Mouse (Mus musculus): ENCODE measurements around the gene Il6st.
"Not testable (repeated sequence)": the region's sequence is repeated elsewhere in the genome, so short reads cannot be mapped to it uniquely, and the experiment has no call there.

DNA sequence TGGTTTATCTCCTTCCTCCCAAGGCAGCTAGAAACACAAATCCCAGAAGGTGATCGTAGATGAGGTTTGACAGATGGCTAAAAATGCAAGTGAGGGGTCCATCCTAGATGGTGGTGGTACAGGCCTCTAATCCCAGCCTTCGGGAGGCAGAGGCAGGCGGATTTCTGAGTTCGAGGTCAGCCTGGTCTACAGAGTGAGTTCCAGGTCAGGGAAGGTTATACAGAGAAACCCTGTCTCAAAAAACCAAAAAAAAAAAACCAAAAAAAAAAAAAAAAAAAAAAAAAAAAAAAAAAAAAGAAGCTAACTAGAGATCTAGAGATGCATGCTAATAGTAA is 36.8 kb upstream of the Il6st start:
- TF ChIP-seq POLR2A (IDR thresholded peaks at IDR 0.05; ENCODE audit: borderline replicate concordance, low read depth, low read length); CTCF (IDR thresholded peaks at IDR 0.05; ENCODE audit: low read depth, low read length): not testable (repeated sequence)

All from bone marrow macrophage, adult 2 months (primary cell).